Mouse (Mus musculus): ENCODE data around the gene Klhl13.

The Klhl13 gene

GRCm38 (mm10) chrX:23364514-23365381, at the start of gene Klhl13:
TSS of gene Klhl13 (minus strand) at chrX:23365082.
- DNase-seq (ENCODE audit: low spot score) = no peak

- no peak for DNase-seq (ENCODE audit: low spot score)
Observed at GRCm38 (mm10) chrX:23409296-23410149, 44.6 kb upstream of the Klhl13 start.

- no peak for DNase-seq (ENCODE audit: low spot score)
Observed at GRCm38 (mm10) chrX:23388716-23389115, 23.8 kb upstream of the Klhl13 start.

GRCm38 (mm10) chrX:23363441-23363840, 1.4 kb downstream of the Klhl13 start:
- DNase-seq (ENCODE audit: low spot score) = no peak

GRCm38 (mm10) chrX:23360446-23360845, 4.4 kb downstream of the Klhl13 start:
- DNase-seq (ENCODE audit: low spot score) = no peak

- DNase-seq (ENCODE audit: low spot score) = no peak
Observed at GRCm38 (mm10) chrX:23350083-23350482, 14.8 kb downstream of the Klhl13 start.

- DNase-seq (ENCODE audit: low spot score) = no peak
Observed at GRCm38 (mm10) chrX:23328116-23328515, 36.8 kb downstream of the Klhl13 start.

- DNase-seq (ENCODE audit: low spot score) = no peak
Observed at GRCm38 (mm10) chrX:23318857-23319256, 46.0 kb downstream of the Klhl13 start.

- DNase-seq (ENCODE audit: low spot score) = no peak
Observed at GRCm38 (mm10) chrX:23295952-23296598, 68.8 kb downstream of the Klhl13 start.

GRCm38 (mm10) chrX:23285442-23285817, 79.5 kb downstream of the Klhl13 start:
- DNase-seq (ENCODE audit: low spot score) = no peak

GRCm38 (mm10) chrX:23284530-23285441, 80.1 kb downstream of the Klhl13 start:
- no peak for DNase-seq (ENCODE audit: low spot score)

- no peak for DNase-seq (ENCODE audit: low spot score)
Observed at GRCm38 (mm10) chrX:23267601-23268000, 97.3 kb downstream of the Klhl13 start.

GRCm38 (mm10) chrX:23248752-23249151, 116.1 kb downstream of the Klhl13 start:
- no peak for DNase-seq (ENCODE audit: low spot score)
